Mouse (Mus musculus) layer of hippocampus, postnatal 14 days (tissue): Measurements from ENCODE around the gene Hs6st3. TPM values are rescaled to one million over a fixed set of nuclear protein-coding genes. Genes with fewer than 3 reads are reported as not detected.
"Not testable (repeated sequence)": the region's sequence is repeated elsewhere in the genome, so short reads cannot be mapped to it uniquely, and the experiment has no call there.

Source experiments
- DNase-seq, 2 experiments: peaks; one replicate each; pipeline ENCODE4 v3.0.0; 2021 to 2022; ENCODE audit warnings: low spot score in 2 of 2, mixed read lengths in 1 of 2
- total RNA-seq, 2 experiments: library from RNA; stranded (reverse); gene quantifications; 2 replicates each; pipeline ENCODE4 v1.2.3; 2021

Gene Hs6st3
- total RNA-seq, 2 experiments from 2014 or later, result 69.4 to 83.3 TPM

DNA sequence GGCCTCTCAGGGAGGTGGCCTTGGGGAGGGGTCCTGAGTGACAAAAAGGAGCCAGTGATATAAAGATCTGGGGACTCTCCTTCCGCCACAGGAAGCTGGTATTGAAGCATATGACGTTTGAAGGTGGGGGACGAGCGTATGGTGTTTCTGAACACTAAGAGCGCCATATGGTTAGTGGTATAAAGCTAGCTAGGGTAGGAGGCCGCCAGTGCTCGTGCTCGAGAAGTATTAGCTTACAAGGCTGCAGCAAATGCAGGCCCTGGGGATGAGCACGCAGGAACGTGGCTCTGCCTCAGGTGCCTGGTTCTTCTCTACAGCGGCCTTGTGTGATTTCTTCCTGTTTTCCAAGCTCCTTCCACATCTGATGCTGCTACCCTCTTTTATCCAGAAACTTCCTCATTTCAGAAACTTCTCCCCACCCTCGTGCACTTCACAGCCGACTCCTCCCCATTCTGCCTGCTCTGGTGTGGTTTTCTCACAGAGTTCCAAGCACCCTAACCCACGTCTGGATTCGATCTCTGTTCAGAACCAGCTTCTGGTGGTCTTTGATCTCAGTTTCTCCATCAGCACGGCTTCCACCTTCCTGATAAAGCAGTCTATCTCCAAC is 110.0 kb downstream of the Hs6st3 start:
- DNase-seq, result peak in 1 of 2 experiments; percentile 64

GRCm38 (mm10) chr14:119250353-119250752 is 112.2 kb downstream of the Hs6st3 start:
- no peak for DNase-seq

DNA sequence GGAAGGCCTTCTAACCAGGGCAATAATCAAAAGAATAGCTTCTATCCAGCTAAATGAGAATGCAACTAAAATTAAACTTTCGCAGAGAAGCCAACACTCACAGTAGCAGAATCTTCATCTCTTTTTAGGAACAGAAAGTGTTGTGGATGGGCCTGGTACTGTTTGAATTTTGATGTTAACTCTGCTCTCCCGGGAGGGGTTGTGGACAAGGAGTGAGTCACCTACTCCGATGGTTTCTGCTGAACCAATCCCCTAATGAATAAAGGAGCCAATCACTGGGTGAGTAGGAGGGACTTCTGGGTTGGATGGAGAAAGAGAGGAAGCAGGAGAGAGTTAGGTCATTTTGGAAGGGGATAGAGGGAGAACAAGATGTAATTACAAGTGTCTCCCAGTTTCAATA is 117.3 kb downstream of the Hs6st3 start:
- DNase-seq, result no peak

- peak in 1 of 2 experiments; percentile 14 for DNase-seq
Measured at GRCm38 (mm10) chr14:119257072-119257471, 118.9 kb downstream of the Hs6st3 start.

DNA sequence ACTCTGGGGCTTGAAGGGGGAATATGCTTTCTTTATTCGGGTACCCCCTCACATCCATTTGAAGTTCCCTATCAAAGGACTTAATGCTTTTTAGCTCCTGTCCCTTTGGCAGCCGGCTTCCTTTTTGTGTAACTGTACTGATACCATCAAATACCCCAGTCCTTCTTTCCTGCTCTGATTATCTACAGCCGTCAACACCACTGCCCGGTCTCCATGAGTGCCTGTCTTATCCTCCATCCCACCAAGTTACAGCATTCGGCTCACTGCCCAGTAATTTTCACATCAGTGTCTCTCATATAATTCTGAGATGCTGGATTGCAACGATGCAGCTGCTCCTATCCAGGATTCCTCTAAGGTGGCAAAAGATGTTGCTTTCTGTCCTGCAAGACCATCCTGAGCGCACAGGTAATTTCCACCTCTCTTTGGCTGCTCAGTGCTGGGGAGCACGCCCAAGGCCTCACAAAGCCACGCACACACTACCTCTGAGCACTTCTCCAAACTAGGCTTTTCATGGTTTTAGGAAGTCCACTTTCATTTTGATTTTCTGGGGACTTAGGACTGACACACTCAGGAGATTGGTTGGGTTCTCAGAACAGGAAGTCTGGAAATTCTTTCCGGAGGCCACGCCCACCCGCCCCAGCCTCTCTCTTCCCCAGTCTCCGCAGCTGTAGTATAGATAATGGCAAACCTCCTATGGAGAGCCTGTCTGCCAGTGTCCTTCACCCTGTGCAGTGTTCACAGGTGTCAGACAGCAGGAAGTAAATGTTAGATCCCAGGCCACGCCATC is 122.2 kb downstream of the Hs6st3 start:
- no peak for DNase-seq

GRCm38 (mm10) chr14:119266334-119266733 is 128.2 kb downstream of the Hs6st3 start:
- no peak for DNase-seq

GRCm38 (mm10) chr14:119273088-119273487 is 134.9 kb downstream of the Hs6st3 start:
- DNase-seq, result no peak

- DNase-seq, result not testable (repeated sequence)
Measured at GRCm38 (mm10) chr14:119278156-119278555, 140.0 kb downstream of the Hs6st3 start.

GRCm38 (mm10) chr14:119283951-119284350 is 145.8 kb downstream of the Hs6st3 start:
- DNase-seq, result no peak

- DNase-seq, result no peak
Measured at GRCm38 (mm10) chr14:119289668-119290067, 151.5 kb downstream of the Hs6st3 start.

GRCm38 (mm10) chr14:119294071-119294470 is 155.9 kb downstream of the Hs6st3 start:
- no peak for DNase-seq

- DNase-seq, result no peak
Measured at GRCm38 (mm10) chr14:119306461-119306860, 168.3 kb downstream of the Hs6st3 start.

GRCm38 (mm10) chr14:119318379-119318778 is 180.2 kb downstream of the Hs6st3 start:
- no peak for DNase-seq

- DNase-seq, result no peak
Measured at GRCm38 (mm10) chr14:119347236-119347635, 209.1 kb downstream of the Hs6st3 start.

- no peak for DNase-seq
Measured at GRCm38 (mm10) chr14:119361414-119361813, 223.3 kb downstream of the Hs6st3 start.

- DNase-seq, result peak in 1 of 2 experiments; percentile 38
Measured at GRCm38 (mm10) chr14:119367866-119368425, 229.8 kb downstream of the Hs6st3 start.

DNA sequence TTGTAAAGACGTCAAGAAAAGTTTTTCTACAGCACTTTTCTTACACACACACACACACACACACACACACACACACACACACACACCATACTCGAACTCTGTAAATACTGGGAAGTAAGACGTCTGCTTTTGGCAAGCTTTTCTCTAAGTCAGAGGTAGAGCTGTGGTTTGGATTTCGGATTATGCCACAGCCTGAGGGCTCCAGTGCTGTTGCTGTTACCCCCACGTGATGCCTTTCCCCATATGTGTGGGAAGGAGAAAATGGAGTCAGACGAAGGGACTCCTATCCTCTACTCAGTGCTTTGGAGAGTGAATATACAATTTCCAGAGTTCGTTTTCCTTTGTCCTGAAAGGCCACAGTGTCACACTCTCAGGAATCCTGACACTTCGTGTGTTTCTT is 231.1 kb downstream of the Hs6st3 start:
- DNase-seq, result no peak

- DNase-seq, result peak in 1 of 2 experiments; percentile 36
Measured at GRCm38 (mm10) chr14:119370013-119370412, 231.9 kb downstream of the Hs6st3 start.

GRCm38 (mm10) chr14:119379303-119379702 is 241.2 kb downstream of the Hs6st3 start:
- DNase-seq, result no peak

GRCm38 (mm10) chr14:119401618-119402017 is 263.5 kb downstream of the Hs6st3 start:
- DNase-seq, result no peak

- DNase-seq, result no peak
Measured at GRCm38 (mm10) chr14:119409334-119410050, 271.4 kb downstream of the Hs6st3 start.

GRCm38 (mm10) chr14:119422894-119423293 is 284.8 kb downstream of the Hs6st3 start:
- DNase-seq, result no peak
